Mouse (Mus musculus) cerebellum, postnatal 36 days (tissue): ENCODE data around the gene Unc119b.
"Not testable (repeated sequence)": the region's sequence is repeated elsewhere in the genome, so short reads cannot be mapped to it uniquely, and the experiment has no call there.

Experiments used
- DNase-seq, 2 experiments: peaks; one replicate each; pipeline ENCODE4 v3.0.0; 2021 to 2022; ENCODE audit warnings: mixed read lengths in 2 of 2

The Unc119b gene

GRCm38 (mm10) chr5:115134234-115135165 is at the start of gene Unc119b:
Unc119b (minus strand) TSS chr5:115134975.
- peak; percentile 84 to 90 for DNase-seq

GRCm38 (mm10) chr5:115183482-115183881 is 48.7 kb upstream of the Unc119b start:
- DNase-seq = no peak

GRCm38 (mm10) chr5:115182925-115183324 is 48.1 kb upstream of the Unc119b start:
- no peak for DNase-seq

DNA sequence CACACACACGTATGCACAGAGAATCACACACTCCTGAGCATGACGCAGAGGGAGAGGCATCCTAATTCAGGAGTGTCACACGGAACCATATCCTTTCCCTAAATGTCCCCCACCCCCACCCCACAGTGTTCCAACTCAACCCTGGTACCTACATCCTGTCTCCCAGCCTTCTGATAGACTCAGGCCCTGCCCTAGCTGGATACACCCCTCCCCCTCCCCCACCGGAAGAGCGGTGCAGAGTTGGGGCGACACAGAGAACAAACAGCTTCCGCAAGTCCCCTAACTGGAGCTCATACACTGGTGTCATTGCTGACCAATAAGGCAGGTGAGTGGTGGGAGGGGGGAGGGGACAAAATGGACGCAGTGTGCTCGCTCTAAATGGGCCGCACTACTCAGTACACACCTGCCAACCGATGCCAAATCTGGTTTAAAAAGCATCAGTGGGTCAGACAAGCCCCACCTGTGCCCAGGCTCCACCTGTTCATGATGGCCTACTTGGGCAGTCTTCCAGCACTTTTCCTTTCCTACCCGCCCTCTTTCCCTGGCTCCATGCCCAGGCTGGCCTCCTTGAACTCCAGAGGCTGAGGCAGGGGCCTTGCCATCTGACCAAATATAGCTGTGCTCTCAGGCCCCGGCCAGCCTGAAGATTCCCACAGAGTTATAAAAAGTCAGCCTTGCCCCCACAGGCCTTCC is 46.6 kb upstream of the Unc119b start:
- peak; percentile 71 to 77 for DNase-seq

DNA sequence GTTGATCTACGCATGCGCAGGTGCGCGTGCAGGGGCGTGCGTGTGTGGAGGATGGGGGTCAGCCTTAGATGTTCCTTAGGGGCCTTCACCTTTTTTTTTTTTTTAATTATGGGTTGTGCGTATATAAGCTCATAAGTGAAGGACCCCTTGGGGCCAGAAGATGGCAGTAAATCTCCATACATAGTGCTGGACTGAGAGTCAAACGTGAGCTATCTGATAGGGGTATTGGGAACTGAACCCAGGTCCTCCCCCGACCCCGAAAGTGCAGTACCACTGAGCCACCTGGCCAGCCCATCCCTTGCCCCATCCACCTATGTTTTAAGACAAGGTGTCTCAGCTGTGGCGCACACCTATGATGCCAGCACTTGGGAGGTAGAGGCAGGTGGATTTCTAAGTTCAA is 44.8 kb upstream of the Unc119b start:
- no peak for DNase-seq

- no peak for DNase-seq
Observed at GRCm38 (mm10) chr5:115177866-115178265, 43.1 kb upstream of the Unc119b start.

GRCm38 (mm10) chr5:115174554-115174953 is 39.8 kb upstream of the Unc119b start:
- DNase-seq = no peak

DNA sequence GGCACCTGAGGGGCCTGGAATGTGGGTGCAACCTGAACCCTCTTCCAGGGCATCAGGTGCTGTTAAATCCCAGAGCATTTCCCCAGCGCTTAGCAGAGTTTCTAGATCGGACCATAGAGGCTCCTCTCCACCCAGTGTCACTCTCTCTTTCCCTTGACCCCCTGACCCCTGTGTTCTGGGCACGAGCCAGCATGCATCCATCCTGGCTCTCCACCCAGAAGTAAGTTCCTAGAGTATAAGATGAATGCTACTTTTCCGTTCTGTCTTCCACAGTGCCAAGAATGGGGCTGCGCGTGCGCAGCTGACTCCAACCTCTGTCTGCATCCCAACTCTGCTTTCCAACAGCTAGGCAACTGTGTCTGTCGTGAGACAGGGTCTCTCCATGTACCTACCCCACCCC is 35.4 kb upstream of the Unc119b start:
- no peak for DNase-seq

- no peak for DNase-seq
Observed at GRCm38 (mm10) chr5:115168641-115169415, 34.1 kb upstream of the Unc119b start.

GRCm38 (mm10) chr5:115167396-115167795 is 32.6 kb upstream of the Unc119b start:
- no peak for DNase-seq

DNA sequence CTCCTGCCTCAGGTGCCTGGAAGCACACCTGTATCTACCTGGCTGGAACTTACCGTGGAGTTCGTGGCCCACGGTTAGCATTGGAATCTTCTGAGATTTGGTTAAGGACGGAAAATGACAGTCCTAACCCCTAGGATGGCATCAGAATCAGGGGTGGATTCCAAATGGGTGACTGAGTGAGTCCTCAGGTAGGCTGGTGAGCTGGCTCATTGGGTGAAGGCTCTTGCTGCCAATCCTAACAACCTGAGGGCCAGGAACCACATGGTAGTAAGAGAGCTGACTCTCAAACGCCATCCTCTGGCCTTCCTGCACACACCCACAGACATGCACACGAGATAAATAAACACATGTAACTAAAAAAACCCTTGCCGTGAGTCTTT is 32.0 kb upstream of the Unc119b start:
- DNase-seq = no peak

DNA sequence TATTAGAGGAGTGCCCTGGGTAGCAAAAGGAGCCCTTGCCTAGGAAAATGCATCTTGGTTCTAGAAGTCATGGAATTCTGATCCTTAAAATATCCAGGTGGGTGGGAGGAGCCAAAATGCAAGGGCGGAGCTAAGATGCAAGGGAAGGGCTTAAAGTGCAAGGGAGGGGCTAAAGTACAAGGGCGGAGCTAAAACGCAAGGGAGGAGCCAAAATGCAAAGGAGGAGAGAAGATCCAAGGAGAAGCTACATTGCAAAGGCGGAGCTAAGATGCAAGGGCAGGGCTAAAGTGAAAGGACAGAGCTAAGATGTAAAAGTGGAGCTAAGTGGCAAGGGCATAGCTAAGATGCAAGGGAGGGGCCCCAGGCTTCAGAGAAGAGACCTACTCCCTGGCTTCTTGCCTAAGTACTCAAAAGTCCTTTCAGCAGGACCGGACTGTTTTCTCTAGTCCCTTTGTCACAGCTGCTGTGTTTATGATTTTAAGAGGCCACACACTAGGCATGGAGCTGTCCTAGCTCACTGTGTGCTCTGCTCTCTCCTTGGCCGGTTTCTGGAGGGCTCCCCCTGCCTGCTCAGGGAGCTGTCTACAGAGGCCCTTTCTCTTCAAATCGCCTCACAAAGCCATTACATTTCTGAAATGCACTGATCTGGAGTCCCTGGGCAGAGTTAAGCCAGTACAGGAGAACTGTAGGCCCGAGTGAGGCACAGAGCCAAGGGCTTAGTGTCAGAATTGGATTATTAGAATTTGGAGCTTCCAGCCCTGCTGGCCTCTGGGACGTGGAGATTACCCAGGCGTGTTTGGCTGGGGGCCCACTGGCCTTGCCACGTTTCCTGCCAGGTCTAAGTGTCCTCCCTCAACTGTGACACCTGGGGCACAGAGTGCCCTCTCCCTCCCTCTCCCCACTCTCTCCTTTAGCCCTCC is 31.4 kb upstream of the Unc119b start:
- peak; percentile 66 to 67 for DNase-seq

GRCm38 (mm10) chr5:115165351-115165750 is 30.6 kb upstream of the Unc119b start:
- peak; percentile 43 to 44 for DNase-seq

DNA sequence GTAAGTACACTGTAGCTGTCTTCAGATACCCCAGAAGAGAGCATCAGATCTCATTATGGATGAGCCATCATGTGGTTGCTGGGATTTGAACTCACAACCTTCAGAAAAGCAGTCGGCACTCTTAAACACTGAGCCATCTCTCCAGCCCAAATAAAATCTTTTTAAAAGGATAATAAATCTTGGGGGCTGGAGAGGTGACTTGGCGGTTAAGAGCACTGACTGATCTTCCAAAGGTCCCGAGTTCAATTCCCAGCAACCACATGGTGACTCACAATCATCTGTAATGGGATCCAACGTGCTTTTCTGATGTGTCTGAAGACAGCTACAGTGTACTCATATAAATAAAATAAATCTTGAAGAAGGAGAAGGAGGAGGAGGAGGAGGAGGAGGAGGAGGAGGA is 29.7 kb upstream of the Unc119b start:
- DNase-seq = not testable (repeated sequence)

DNA sequence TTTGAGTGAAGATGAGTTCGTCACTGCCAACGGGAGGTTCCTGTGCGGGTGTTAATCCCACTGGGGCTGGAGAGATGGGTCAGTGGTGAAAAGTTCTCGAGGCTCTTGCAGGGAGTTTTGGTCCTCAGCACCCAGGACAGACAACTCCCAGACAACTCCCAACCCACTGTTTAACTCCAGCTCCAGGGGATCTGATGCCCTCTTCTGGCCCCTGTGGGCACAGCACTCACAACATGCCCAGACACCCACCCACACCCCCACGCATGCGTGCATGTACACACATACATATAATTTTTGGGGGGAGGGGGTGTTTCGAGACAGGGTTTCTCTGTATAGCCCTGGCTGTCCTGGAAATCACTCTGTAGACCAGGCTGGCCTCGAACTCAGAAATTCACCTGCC is 28.8 kb upstream of the Unc119b start:
- DNase-seq = peak; percentile 60 to 66

DNA sequence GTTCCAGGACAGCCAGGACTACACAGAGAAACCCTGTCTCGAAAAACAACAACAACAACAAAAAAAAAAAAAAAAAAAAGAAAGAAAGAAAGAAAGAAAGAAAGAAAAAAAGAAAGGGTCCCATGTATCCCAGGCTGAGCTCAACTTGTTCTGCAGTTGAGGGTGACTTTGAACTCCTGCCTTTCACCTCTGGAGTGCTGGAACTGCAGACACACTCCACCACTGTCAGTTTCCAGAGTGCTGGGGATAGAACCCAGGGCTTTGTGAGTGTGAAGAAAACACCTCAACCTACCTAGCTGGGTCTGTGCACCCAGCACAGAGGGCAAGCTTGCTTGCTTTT is 27.1 kb upstream of the Unc119b start:
- DNase-seq = not testable (repeated sequence)

- no peak for DNase-seq
Observed at GRCm38 (mm10) chr5:115161064-115161939, 26.5 kb upstream of the Unc119b start.

- DNase-seq = no peak
Observed at GRCm38 (mm10) chr5:115160655-115161054, 25.9 kb upstream of the Unc119b start.

GRCm38 (mm10) chr5:115159165-115159564 is 24.4 kb upstream of the Unc119b start:
- no peak for DNase-seq

DNA sequence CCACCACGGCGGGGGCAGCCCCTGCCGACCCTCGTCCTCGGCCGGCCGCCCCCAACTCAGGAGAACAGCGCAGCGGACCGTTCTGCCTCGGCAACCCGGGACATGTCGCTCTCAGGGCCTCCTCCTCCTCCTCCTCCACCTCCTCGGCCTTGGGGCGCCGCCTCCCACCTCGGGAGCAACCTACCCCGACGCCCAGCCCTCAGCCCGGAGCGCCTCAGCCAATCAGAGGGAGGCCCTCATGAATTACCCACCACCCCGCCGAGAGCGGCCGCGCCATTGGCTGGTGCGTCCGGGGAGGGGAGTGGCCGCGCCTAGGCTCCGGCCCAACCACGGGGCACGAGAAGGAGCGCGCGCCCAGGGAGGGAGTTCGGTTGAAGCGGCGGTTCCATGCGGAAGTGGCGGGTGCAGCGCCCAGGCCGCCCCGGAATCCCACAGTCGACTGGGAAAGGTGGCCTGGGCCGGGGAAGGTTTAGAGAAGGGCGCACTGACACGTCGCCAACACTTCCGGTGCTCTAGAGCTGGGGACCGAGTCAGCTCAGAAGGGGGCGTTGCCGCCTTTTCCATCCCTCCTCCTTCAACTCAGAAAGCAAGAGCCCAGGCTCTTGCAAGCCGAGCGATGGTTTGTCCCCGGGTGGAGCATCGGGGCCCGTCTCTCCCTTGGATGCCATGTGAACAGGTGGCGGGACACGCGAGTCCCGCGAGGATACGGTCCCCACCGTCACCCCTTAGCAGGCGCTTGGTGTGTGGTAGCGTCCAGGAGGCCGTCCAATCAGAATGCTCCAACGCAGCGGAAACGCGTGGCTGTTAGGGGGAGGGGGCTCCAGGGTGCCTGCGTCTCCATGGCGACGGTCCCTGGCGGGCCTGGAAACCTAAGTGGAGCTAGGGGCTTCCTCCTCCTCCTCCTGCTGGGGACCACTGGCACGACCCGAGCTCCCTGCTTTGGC is 23.5 kb upstream of the Unc119b start, which contains the start of gene Mlec:
Gene Mlec (minus strand): TSS at position 140 of the 944 bp plus-strand sequence.
- peak; percentile 97 to 99 for DNase-seq
